Mouse (Mus musculus): ENCODE measurements around the gene Gm28051. TPM values are rescaled to one million over a fixed set of nuclear protein-coding genes. Genes with fewer than 3 reads are reported as not detected.
A peak's percentile ranks its signal among the peaks of the same experiment; 100 is the strongest.

The Gm28051 gene
- not detected in 2 replicates for polyA plus RNA-seq (2015; fragmentation: Nextera tagmentation; extraction: Ambion mirVana)

- peak within 1 kb of the TSS; percentile 84 for H3K9ac ChIP-seq (ENCODE audit: low read depth, low read length)
- no peaks in the 10 kb centered on the region for H3K36me3 ChIP-seq (ENCODE audit: control insufficient read depth, insufficient read depth, low read length)
- WGBS: under 1% methylated on average over 61 of the region's 73 CpGs
- H3K9me3 ChIP-seq (ENCODE audit: control insufficient read depth, low read length): no peaks in the 10 kb centered on the region
- H3K4me2 ChIP-seq (ENCODE audit: low read length): peak within 1 kb of the TSS; percentile 93
- H3K4me3 ChIP-seq (ENCODE audit: low read length): peak within 1 kb of the TSS; percentile 82
- ATAC-seq: peak; percentile 98
- peaks cover 20% of the 10 kb centered on the region for H3K4me1 ChIP-seq (ENCODE audit: control insufficient read depth, insufficient read depth, low read depth, low read length)
- H3K27ac ChIP-seq (ENCODE audit: low read depth, low read length): peak within 1 kb of the TSS; percentile 91
- no peaks in the 10 kb centered on the region for H3K27me3 ChIP-seq (replicated peaks; ENCODE audit: control insufficient read depth, insufficient read depth, low read length)
These were observed at the start of gene Gm28051, which contains the start of the genes Gon7 and Ubr7 for GRCm38 (mm10) chr12:102757689-102758402. Gene Gm28051, minus strand, starts transcription at chr12:102757765. Gene Gon7, minus strand, starts transcription at chr12:102757803. Gene Ubr7, plus strand, starts transcription at chr12:102757967.

GRCm38 (mm10) chr12:102799528-102799927, 42.0 kb upstream of the Gm28051 start:
- Histone ChIP-seq H3K9ac (ENCODE audit: low read depth, low read length) (no peak overlapping the region), H3K4me1 (ENCODE audit: control insufficient read depth, insufficient read depth, low read depth, low read length) (no peaks in the 10 kb centered on the region), H3K36me3 (ENCODE audit: control insufficient read depth, insufficient read depth, low read length) (no peaks in the 10 kb centered on the region; the same call in 1 of the 2 replicates), H3K4me3 (ENCODE audit: low read length) (no peak overlapping the region), H3K9me3 (ENCODE audit: control insufficient read depth, low read length) (no peaks in the 10 kb centered on the region), H3K27me3 (replicated peaks; ENCODE audit: control insufficient read depth, insufficient read depth, low read length) (no peaks in the 10 kb centered on the region), H3K4me2 (ENCODE audit: low read length) (no peak overlapping the region), H3K27ac (ENCODE audit: low read depth, low read length) (no peak overlapping the region)
- ATAC-seq: no peak
- 95% methylated on average over 2 of the region's 2 CpGs for WGBS

GRCm38 (mm10) chr12:102787927-102788326, 30.4 kb upstream of the Gm28051 start:
- H3K9me3 ChIP-seq (ENCODE audit: control insufficient read depth, low read length): no peaks in the 10 kb centered on the region
- H3K9ac ChIP-seq (ENCODE audit: low read depth, low read length): no peak overlapping the region
- H3K4me3 ChIP-seq (ENCODE audit: low read length): no peak overlapping the region
- no peak overlapping the region for H3K4me2 ChIP-seq (ENCODE audit: low read length)
- peaks cover 25% of the 10 kb centered on the region for H3K36me3 ChIP-seq (ENCODE audit: control insufficient read depth, insufficient read depth, low read length)
- WGBS: 94% methylated on average over 7 of the region's 7 CpGs
- H3K27me3 ChIP-seq (replicated peaks; ENCODE audit: control insufficient read depth, insufficient read depth, low read length): no peaks in the 10 kb centered on the region
- H3K4me1 ChIP-seq (ENCODE audit: control insufficient read depth, insufficient read depth, low read depth, low read length): no peaks in the 10 kb centered on the region
- ATAC-seq: no peak
- no peak overlapping the region for H3K27ac ChIP-seq (ENCODE audit: low read depth, low read length)

DNA sequence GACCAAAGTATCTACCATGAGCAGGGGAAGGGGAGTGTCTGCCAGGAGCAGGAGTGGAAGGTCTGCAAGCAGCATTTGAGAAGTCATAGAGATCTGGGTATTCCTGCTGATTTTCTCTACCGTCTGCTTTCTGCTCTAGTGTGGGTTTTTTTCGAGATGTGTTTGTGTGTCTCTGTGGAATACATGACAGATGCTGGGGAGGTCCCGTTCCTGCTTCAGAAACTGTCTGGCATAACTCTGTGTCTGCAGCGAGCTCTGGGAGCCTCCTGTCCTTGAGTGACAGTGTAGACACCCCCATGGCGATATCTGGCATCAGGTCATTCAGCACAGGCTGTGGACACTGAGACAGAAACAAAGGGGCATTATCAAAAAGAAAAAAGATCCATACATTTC, 28.0 kb upstream of the Gm28051 start:
- ATAC-seq: no peak
- Histone ChIP-seq H3K27ac (ENCODE audit: low read depth, low read length) (no peak overlapping the region), H3K9me3 (ENCODE audit: control insufficient read depth, low read length) (no peaks in the 10 kb centered on the region), H3K4me2 (ENCODE audit: low read length) (no peak overlapping the region), H3K4me1 (ENCODE audit: control insufficient read depth, insufficient read depth, low read depth, low read length) (no peaks in the 10 kb centered on the region), H3K9ac (ENCODE audit: low read depth, low read length) (no peak overlapping the region), H3K27me3 (replicated peaks; ENCODE audit: control insufficient read depth, insufficient read depth, low read length) (no peaks in the 10 kb centered on the region), H3K36me3 (ENCODE audit: control insufficient read depth, insufficient read depth, low read length) (peaks cover 23% of the 10 kb centered on the region), H3K4me3 (ENCODE audit: low read length) (no peak overlapping the region)
- 60% methylated on average over 5 of the region's 5 CpGs for WGBS

DNA sequence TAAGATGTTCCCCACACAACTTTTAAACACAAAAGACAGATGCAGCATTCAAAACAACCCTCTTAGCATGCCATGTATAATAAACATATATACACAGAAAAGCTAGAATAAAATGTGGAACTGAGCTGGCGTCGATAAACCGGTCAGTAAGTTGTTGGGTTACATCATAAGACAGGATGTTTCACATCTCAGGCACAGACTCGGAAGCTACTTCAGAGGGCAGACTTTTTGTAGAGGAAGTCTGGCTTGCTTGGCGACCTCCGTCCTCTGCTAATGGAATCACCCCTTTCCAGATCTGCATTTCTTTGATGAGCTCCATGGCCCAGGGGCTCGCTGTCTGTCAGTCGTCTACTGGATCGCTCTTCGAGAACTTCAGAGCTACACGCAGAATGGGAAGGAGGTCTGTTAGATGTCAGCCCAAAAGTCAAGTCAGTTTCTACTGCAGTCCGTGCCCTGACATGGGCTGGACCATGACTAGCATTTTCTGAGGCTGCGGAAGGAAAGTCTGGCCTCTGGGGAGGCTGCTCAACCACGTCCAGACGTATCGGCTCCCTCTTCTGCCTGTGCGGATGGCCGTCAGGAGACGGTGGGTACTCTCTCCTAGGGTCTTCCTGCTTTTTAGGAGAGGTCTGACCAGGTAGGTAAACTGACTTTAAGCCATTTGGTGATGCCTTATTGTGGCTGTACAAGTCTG, 27.5 kb upstream of the Gm28051 start:
- no peak overlapping the region for H3K4me3 ChIP-seq (ENCODE audit: low read length)
- ATAC-seq: no peak
- H3K9ac ChIP-seq (ENCODE audit: low read depth, low read length): no peak overlapping the region
- no peaks in the 10 kb centered on the region for H3K9me3 ChIP-seq (ENCODE audit: control insufficient read depth, low read length)
- no peaks in the 10 kb centered on the region for H3K4me1 ChIP-seq (ENCODE audit: control insufficient read depth, insufficient read depth, low read depth, low read length)
- no peak overlapping the region for H3K27ac ChIP-seq (ENCODE audit: low read depth, low read length)
- 95% methylated on average over 19 of the region's 19 CpGs for WGBS
- no peak overlapping the region for H3K4me2 ChIP-seq (ENCODE audit: low read length)
- H3K27me3 ChIP-seq (replicated peaks; ENCODE audit: control insufficient read depth, insufficient read depth, low read length): no peaks in the 10 kb centered on the region
- H3K36me3 ChIP-seq (ENCODE audit: control insufficient read depth, insufficient read depth, low read length): peaks cover 18% of the 10 kb centered on the region

DNA sequence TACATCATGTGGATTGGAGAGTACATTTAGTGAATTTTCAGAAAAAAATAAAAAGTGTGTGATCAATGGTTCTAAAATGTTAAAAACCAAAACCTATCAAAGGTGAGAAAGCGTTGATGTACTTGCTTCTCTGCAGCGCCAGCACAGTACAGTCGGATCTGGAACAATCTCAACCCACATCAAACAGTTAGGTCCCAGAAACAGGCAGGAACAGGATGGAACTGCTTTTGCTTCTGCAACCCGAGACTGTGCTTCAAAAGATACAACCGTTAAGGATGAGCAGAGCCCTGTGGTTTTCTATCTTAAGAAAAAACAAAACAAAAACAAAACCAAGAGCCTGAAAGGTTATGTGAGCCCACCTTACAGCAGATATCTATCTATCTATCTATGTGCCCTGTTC, 25.3 kb upstream of the Gm28051 start:
- ATAC-seq: no peak
- H3K9ac ChIP-seq (ENCODE audit: low read depth, low read length): no peak overlapping the region
- H3K27ac ChIP-seq (ENCODE audit: low read depth, low read length): no peak overlapping the region
- no peaks in the 10 kb centered on the region for H3K4me1 ChIP-seq (ENCODE audit: control insufficient read depth, insufficient read depth, low read depth, low read length)
- H3K4me2 ChIP-seq (ENCODE audit: low read length): no peak overlapping the region
- H3K36me3 ChIP-seq (ENCODE audit: control insufficient read depth, insufficient read depth, low read length): peaks cover 17% of the 10 kb centered on the region
- WGBS: 93% methylated on average over 5 of the region's 5 CpGs
- no peak overlapping the region for H3K4me3 ChIP-seq (ENCODE audit: low read length)
- H3K9me3 ChIP-seq (ENCODE audit: control insufficient read depth, low read length): no peaks in the 10 kb centered on the region
- H3K27me3 ChIP-seq (replicated peaks; ENCODE audit: control insufficient read depth, insufficient read depth, low read length): no peaks in the 10 kb centered on the region

GRCm38 (mm10) chr12:102779452-102779851, 21.9 kb upstream of the Gm28051 start:
- peaks cover 18% of the 10 kb centered on the region for H3K36me3 ChIP-seq (ENCODE audit: control insufficient read depth, insufficient read depth, low read length)
- ATAC-seq: no peak
- H3K9ac ChIP-seq (ENCODE audit: low read depth, low read length): no peak overlapping the region
- H3K27ac ChIP-seq (ENCODE audit: low read depth, low read length): no peak overlapping the region
- 61% methylated on average over 3 of the region's 3 CpGs for WGBS
- no peaks in the 10 kb centered on the region for H3K9me3 ChIP-seq (ENCODE audit: control insufficient read depth, low read length)
- no peak overlapping the region for H3K4me2 ChIP-seq (ENCODE audit: low read length)
- no peaks in the 10 kb centered on the region for H3K4me1 ChIP-seq (ENCODE audit: control insufficient read depth, insufficient read depth, low read depth, low read length)
- H3K27me3 ChIP-seq (replicated peaks; ENCODE audit: control insufficient read depth, insufficient read depth, low read length): no peaks in the 10 kb centered on the region
- no peak overlapping the region for H3K4me3 ChIP-seq (ENCODE audit: low read length)

DNA sequence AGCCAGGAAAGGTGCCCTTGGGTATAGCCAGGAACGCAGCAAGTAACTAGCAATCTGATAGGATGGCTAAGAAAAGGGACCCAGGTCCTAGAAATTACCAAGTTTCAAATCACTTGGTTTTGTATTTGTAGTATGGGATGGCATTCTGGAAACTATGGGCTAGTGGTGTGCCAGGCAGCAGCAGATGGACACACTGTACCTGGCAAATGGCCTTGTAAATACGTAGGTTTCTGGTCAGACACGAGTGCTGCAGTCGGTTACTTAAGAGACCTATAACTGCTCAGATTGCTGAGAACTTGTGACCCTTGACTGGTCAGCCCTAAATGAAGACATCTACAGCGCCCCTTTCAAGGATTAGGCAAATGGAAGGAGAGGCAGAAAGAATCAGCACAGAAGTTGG, 20.6 kb upstream of the Gm28051 start:
- Histone ChIP-seq H3K9ac (ENCODE audit: low read depth, low read length) (no peak overlapping the region), H3K4me1 (ENCODE audit: control insufficient read depth, insufficient read depth, low read depth, low read length) (no peaks in the 10 kb centered on the region), H3K27me3 (replicated peaks; ENCODE audit: control insufficient read depth, insufficient read depth, low read length) (no peaks in the 10 kb centered on the region), H3K4me3 (ENCODE audit: low read length) (no peak overlapping the region), H3K36me3 (ENCODE audit: control insufficient read depth, insufficient read depth, low read length) (peaks cover 14% of the 10 kb centered on the region), H3K27ac (ENCODE audit: low read depth, low read length) (no peak overlapping the region), H3K9me3 (ENCODE audit: control insufficient read depth, low read length) (no peaks in the 10 kb centered on the region), H3K4me2 (ENCODE audit: low read length) (no peak overlapping the region)
- WGBS: 83% methylated on average over 5 of the region's 5 CpGs
- no peak for ATAC-seq

DNA sequence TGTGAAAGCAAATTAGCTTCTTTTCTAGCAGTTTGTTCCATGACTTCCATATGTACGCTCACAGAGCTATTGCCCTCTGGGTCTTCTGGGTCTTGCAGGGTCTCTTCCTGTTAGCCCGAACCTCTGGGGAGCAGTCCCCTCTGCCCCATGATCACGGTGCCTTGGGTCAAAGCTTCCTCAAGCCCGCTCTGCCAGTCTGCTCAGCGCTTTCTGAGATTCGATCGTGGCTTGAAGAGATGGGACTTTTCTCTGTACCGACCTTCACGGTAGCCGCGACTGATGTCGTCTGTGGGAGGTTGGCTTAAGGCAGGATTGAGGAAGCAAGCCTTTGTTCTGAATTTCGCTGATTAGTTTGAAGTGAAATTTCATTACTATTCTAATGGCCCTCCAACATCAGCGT, 18.5 kb upstream of the Gm28051 start:
- H3K27ac ChIP-seq (ENCODE audit: low read depth, low read length): no peak overlapping the region
- H3K4me1 ChIP-seq (ENCODE audit: control insufficient read depth, insufficient read depth, low read depth, low read length): no peaks in the 10 kb centered on the region
- no peaks in the 10 kb centered on the region for H3K9me3 ChIP-seq (ENCODE audit: control insufficient read depth, low read length)
- no peak overlapping the region for H3K4me3 ChIP-seq (ENCODE audit: low read length)
- no peak overlapping the region for H3K9ac ChIP-seq (ENCODE audit: low read depth, low read length)
- WGBS: 93% methylated on average over 14 of the region's 14 CpGs
- ATAC-seq: no peak
- no peaks in the 10 kb centered on the region for H3K27me3 ChIP-seq (replicated peaks; ENCODE audit: control insufficient read depth, insufficient read depth, low read length)
- H3K4me2 ChIP-seq (ENCODE audit: low read length): no peak overlapping the region
- peaks cover 25% of the 10 kb centered on the region for H3K36me3 ChIP-seq (ENCODE audit: control insufficient read depth, insufficient read depth, low read length)

All from hindbrain, embryonic 16.5 days (tissue).